Mouse (Mus musculus): ENCODE results near the gene Cpb2. TPM values are rescaled to one million over a fixed set of nuclear protein-coding genes. Genes with fewer than 3 reads are reported as not detected.

Gene Cpb2
- polyA plus RNA-seq (2012; rRNA removed) = 406 and 409 TPM in 2 replicates

DNA sequence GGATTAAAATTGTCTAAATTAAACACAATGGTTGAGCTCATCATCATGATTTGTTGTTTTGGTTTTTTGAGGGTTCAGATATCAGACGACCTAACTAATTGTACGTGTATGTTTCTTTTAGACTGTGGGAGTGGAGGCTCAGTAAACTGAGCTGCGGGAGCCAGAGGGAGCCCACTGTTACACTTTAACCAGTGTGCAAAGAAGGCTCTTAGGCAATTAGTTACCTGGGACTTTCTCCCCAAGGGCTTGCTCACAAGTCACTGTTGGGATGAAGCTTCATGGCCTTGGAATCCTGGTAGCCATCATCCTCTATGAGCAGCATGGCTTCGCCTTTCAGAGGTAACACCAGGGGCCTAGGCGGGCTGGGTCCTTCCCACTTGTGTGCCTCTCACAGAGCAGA lies at the start of gene Cpb2:
Cpb2 (plus strand) TSS at position 201 of the 400 bp plus-strand sequence.

DNA sequence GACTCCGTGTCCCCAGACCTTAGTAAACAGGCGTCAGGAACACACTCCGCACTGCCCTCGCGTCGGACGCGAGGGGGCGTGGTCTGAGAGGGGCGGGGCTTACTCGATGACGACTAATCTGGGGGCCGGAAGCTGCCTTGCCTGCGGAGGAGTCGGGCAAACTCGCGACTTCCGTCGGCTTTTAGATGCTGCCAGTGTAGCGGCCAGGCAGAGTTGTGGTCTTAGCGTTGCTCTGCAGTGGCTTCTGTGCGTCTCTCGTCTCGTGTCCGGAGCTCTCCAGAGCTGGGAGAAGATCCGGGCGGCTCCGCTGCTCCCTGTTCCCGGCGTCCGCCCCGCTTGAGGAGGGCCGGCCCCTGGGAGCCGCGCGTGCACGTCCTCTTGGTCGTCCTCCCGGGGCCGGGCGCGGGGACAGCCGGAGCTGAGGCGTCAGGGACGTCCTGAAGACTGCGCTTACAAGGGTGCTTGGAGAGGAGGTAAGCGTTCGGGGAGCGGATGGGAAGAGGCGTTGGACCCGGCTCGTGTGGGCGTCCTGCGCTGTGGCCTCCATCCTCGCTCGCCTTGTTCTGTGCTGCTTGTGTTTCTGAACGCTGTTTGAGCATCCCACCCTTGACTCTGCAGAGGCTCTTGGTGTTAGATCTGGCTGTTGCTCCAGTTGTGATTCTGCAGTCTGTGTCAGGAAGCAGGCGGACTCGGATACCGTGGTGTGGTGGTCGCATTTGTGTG lies 42.3 kb downstream of the Cpb2 start, which contains the start of gene Zc3h13:
Zc3h13 (plus strand) TSS at position 181 of the 723 bp plus-strand sequence.

Other genes starting within 250 kb of the Cpb2 start
- 0.59 and 0.80 TPM in 2 replicates for gene Rubcnl, start 226.3 kb upstream of the Cpb2 start, polyA plus RNA-seq (2012; rRNA removed)
- 0.02 TPM in 1 of 2 replicates, not detected in the other for gene Lrrc63, start 111.4 kb upstream of the Cpb2 start, polyA plus RNA-seq (2012; rRNA removed)
- 24.1 and 25.4 TPM in 2 replicates for gene Lcp1, start 111.2 kb upstream of the Cpb2 start, polyA plus RNA-seq (2012; rRNA removed)
- gene Zc3h13, start 42.1 kb downstream of the Cpb2 start, polyA plus RNA-seq (2012; rRNA removed) = 10.7 and 13.2 TPM in 2 replicates
- gene Siah3, start 213.7 kb downstream of the Cpb2 start, polyA plus RNA-seq (2012; rRNA removed) = 0.02 and 0.04 TPM in 2 replicates

Measured in liver, embryonic 18 days (tissue).